Mouse (Mus musculus): ENCODE measurements around the gene Herc4.

Gene Herc4

DNA sequence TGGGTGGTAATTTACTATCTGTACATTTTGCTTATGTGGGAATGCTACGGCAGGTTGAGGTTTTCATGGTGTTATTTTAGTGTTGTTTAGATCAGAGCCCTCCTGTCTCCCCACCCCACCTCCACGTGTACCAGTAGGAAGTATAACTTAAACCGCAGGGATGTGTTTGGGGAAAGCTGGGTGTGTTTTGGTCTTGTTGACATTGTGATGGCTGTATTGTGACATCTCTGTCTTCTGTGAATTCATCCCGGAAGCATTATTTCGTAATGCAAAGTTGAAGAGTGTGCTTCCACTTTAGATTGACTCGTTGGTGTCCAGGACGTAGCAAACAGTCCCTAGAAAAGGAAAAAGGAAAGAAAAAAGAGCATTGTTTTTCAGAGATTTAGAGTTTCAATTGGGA, 3.8 kb downstream of the Herc4 start:
- no peak for DNase-seq (ENCODE audit: extremely low read depth, low read depth)

DNA sequence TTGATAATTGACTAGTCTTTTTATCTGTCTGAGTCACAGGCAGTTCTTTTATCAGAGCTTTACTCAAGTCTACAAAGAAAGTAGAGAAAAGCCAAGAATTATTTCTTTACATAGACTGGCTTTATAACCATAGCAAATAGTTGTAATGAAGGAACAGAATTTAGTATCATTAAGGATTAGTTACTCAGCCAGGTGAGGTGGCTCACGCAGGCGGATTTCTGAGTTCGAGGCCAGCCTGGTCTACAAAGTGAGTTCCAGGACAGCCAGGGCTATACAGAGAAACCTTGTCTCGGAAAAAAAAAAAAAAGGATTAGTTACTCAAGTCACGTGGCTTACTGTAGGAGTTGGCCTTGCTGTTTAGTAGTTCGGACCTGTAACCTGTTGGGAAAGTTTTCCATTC, 4.8 kb downstream of the Herc4 start:
- no peak for DNase-seq (ENCODE audit: extremely low read depth, low read depth)

DNA sequence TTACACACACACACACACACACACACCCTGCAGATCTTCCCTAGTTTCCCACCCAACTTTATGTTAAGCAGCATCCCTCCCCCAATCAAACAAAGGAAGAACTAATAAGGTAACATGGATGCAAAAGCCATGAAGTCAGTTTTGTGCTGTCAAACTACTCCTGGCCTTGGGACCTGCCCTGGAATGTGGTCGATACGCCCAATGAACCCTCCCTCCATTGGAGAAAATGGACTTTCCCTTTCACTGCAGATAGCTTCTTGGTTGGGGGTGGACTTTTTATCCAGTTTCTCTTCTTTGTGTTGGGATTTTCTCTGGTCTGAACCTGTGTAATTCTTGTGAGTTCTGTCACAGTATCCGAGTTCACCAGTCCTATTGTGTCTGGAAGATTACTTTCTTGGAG, 15.1 kb downstream of the Herc4 start:
- DNase-seq (ENCODE audit: extremely low read depth, low read depth) = no peak

DNA sequence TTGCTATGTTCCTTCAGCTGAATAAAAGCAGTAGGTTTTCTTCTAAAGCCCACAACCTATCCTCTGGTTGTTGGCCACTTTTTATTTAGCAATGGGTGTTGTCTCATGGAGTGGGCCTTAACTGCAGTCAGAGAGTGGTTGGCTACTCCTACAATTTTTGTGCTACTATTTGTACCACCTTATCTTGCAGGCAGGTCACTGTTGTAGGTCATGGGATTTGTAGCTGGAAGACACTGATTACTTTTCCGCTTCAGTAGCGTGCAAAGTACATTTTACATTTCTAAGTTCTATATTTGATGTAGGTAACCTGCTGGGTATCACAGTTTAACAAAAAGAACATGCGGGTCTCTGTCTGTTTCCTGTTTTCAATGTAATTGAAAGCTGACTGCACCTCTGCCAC, 15.7 kb downstream of the Herc4 start:
- no peak for DNase-seq (ENCODE audit: extremely low read depth, low read depth)

DNA sequence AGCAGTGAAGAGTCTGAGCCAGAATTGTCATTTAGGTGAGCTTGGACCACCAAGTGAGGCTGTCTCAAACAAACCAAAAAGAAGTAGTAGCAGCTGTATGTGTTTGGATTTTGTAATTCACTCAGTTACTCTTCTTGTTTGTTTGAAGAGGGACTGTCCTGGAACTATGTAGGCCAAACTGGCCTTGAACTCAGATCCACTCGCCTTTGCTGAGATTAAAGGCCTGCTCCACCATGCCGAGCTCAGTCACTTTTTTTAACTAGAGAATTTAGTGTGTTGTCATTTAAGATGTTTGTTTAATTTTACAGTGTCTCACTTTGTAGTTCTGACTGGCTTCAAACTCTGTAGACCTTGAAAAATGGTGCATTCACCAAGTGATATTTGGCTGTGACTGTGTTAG, 24.3 kb downstream of the Herc4 start:
- DNase-seq (ENCODE audit: extremely low read depth, low read depth) = no peak

DNA sequence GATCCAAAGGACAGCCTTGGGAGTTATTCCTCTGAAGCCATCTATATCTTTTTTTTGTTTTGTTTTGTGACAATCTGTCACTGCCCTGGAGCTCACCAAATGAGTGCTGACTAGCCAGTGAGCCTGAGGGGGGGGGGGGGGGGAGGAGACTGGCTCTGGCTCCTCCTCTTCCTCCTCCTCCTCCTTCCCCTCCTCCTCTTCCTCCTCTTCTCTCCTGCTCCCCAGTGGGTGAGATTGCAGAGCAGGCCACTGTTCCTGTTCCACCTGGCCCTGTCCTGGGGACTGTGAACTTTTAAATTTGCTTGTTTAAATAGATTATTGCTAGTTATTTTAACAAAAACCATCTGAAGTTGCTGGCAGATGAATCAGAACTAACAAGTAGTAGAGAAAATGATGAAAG, 28.8 kb downstream of the Herc4 start:
- no peak for DNase-seq (ENCODE audit: extremely low read depth, low read depth)

DNA sequence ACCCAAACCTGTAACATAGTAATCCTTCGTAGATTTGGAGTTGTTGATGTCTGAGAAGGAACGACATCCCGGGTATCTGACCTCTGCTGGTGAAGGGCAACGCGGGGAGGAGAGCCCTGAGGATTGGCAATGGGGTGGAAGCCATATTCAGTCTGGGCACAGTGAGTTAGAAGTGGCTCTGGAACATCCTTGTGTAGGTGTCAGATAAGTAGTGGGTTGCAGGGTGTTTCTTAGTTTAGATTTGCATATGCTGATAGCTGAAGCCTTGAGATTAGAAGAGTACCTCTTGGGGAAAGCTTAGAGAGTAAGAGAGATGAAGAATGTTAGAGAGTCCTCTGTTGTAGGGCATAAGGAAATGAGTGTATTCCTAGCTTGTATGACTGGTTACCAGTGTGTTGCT, 29.3 kb downstream of the Herc4 start:
- no peak for DNase-seq (ENCODE audit: extremely low read depth, low read depth)

DNA sequence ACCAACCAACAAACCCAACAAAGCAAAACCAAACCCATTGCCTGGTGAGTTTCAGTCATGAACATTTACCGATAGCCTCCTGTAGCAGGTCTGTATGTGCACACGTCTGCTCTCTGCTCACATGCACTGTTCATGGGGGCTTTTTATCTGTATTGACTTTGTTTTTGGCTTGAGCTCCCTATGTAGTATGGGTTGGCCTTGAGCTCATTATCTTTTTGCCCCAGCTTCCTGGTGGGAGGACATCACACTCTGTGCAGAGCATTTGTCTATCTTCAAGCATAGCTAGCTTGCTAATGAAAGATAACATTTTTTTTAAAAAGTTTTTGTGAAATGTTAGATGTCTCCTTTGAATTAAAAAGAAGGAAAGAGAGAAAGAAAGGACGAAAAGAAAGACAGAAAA, 33.4 kb downstream of the Herc4 start:
- DNase-seq (ENCODE audit: extremely low read depth, low read depth) = peak; percentile 85

DNA sequence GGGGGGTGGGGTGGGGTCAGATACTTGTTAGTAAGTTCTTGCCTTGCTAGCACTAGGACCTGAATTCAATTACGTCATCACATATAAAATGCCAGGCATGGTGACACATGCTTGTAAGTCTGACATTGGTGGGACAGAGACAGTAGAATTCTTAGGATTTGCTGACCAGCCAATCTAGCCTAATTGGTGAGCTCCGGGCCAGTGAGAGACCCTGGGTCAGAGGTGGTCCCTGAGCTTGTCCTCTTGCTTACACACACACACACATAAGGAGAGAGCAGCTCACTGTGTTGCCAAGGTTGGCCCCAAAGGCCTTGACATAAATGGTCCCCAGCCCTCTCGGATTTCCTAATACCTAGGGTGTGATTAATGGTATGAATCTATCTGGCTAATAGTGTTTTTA, 36.2 kb downstream of the Herc4 start:
- no peak for DNase-seq (ENCODE audit: extremely low read depth, low read depth)

DNA sequence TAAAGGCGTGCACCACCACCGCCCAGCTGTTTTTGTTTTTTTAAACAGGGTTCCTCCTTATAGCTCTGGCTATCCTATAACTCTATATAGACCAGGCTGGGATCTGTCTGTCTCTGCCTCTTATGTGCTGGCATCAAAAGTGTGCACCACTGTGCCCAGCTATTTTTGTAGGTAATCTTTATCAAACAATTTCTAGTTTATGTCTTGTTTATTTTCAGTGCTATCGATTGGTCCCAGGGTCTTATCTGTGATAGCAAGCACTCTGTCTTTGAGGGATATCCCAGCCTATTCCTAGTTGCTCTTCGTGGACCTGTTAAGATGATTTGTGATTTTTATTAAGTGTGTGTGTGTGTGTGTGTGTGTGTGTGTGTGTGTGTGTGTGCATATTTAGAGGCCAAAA, 38.8 kb downstream of the Herc4 start:
- no peak for DNase-seq (ENCODE audit: extremely low read depth, low read depth)

DNA sequence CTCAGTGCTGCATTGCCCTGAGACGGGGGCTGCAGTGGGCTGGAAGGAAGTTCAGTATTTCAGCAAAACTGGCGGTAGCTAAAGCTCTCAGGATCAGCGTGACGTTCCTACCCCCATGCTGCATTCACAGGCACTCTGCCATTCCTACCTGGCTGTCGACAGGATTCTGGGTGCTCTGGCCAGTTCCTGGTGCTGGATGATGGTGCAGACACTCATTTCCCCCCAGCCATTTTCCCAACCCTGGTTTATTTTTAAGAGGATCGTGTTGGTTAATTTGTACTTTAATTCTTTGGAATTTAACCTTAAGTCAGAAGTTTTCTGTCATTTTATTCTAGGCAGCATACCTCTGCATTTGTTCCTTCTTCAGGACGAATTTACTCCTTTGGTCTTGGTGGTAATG, 39.2 kb downstream of the Herc4 start:
- no peak for DNase-seq (ENCODE audit: extremely low read depth, low read depth)

DNA sequence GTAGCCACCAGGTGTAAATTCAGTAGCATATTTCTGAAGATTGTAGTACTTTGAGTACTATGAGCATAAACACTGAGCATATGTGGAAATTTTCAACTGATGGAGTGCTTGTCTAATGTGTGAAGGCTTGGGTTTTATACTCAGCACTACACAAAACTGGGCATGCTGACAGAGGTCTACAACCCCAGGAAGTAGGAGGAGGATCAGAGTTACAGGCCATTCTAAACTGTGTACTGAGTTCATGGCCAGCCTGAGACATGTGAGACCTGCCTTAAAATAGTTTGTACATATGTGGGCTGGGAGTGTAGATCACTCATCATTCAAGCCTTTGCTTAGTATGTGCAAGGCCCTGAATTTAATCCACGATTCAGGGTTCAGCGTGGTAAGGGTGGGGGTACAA, 58.7 kb downstream of the Herc4 start:
- DNase-seq (ENCODE audit: extremely low read depth, low read depth) = no peak

DNA sequence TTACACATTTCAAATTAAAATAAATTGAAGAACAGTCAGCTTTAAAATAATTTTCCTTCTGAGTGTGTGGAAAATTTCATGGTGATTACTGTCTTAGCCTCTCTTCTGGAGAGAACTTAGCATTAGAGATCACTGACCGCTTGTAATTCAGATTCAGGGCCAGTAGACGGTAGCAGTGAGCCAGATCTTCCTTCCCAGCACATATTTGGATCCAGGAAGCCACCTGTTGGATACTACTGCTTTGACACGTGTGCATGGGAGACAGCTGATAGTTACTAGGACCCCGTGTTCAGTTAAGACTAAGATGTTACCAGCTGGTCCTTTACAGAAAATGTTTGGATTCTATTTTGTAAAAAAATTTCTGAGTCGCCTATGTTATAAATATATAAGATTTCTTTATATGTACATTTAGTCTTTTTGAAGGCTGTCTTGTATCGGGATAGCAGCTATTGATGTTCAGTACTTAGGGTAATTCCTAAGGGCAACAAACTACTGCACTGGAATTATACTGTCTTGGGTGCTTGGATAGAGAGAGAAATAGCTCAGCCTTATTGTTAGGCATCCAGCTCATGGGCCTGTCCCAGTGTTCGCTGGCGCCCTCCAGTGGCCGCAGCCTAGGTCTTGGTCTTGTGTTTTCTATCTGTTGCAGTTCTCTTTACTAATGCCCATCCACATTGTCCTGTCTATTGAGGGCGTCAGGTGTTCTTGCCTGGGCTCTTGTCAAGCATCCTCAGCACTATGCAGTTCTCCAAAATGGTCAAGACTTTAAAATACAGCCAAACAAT, 65.2 kb downstream of the Herc4 start:
- DNase-seq (ENCODE audit: extremely low read depth, low read depth) = peak; percentile 54

DNA sequence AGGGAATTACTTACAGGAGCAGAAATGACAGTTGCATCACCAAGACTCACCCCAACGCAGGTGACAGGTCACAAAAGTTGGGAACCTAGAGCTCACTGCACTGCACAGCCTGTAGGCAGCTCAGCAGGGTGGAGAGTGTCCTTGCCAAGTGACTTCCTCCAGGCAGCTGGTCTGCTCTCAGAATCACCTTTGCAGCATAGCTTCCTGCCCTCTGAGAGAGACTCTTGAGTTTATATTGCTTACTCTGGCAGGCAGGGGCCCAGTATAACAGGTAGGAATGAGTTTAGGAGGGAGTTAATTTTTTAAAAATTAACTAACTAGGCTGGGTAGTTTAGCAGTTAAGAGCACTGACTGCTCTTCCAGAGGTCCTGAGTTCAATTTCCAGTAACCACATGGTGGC, 70.1 kb downstream of the Herc4 start:
- no peak for DNase-seq (ENCODE audit: extremely low read depth, low read depth)

DNA sequence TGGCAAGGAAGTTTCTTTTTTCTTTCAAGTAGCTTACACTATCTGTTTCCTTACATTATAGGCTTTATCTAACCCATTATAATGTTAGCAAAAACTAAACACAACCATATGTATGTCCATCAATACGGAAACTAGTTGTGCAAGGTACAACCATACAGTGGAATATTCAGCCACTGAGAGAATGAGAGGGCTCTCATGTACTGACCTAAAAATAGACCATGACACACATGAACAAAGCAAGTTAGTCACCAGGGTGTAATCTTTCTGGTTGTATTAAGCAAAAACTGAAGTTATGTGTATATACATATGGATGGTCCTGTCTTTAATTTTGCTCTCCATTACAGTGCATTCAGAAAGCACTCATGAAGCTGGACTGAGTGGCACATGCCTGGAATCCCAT, 83.5 kb downstream of the Herc4 start:
- DNase-seq (ENCODE audit: extremely low read depth, low read depth) = no peak

DNA sequence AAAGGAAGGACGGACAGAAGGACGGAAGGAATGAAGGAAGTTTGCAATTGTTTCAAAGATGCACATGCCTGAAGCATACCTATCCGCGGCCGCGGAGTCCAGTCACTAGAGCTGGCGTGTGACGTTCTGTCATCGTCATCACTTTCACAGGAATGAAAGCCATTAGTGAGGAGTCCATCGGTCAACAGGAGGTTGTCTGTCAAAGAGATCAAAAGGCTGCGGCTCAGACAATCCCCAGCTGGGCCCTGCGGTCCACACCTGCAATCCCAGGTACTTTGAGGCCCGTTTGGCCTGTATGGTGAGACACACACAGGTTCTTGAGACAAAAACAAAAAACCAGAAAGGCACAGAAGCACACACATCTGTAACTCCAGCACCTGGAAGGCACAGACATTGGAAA, 93.3 kb downstream of the Herc4 start:
- DNase-seq (ENCODE audit: extremely low read depth, low read depth) = no peak

DNA sequence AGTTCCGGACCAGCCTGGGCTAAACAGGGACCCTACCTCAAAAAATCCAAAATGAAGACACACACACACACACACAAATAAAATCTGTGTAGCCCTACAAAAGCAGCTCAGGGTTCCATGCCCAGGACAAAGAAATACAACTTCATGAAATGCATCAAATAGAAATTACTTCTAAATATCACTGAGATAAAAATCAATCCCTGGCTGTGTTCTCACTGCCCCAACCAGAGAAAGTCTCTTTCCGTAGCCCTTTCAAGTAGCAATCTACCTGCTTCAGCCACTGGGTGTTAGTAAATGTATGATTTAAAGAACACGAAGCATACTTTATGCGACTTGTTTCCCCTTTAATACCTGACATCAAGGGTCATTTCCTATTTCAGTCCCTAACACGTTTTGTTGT, 93.7 kb downstream of the Herc4 start:
- DNase-seq (ENCODE audit: extremely low read depth, low read depth) = no peak

DNA sequence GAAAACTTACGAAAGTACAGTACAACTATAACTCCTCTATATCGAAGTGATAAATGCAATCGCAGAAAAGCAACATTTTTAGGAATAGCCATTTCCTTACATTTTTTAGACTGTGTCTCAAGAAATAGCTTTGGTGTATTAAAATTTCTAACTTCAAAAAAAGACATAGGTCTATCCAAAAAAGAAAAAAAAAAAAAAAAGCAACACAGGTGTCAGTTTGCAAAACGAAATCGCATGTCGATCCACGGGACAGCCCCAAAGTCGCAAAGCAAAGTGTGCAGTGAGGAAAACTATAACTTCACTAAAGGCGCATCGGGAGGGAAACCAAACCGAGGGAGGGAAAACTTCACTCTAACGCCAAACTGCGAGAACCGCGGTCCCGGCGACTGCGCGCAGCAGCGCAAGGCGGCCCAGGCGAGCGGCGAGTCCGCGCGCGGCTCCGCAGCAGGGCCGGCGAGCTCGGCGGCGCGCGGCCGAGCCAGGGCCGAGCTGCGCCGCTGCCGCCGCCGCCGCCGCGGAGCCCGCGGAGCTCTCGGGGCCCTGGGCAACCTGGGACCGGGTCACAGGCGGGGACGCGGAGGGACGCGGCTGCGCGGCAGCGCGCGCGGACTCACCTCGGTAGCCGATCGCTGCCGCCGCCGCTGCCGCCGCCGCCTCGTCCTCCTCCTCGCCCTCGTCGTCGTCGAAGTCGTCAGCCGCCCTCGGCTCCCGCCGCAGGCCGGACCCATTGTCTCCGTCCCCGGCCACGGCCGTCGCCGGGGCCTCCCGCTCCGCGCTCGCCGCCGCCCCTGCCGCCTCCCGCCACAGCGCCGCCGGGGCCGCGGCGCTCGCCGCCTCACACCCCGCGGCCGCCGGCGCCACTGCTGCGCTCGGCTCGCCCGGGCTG, 94.6 kb downstream of the Herc4 start:
- DNase-seq (ENCODE audit: extremely low read depth, low read depth) = peak; percentile 22

DNA sequence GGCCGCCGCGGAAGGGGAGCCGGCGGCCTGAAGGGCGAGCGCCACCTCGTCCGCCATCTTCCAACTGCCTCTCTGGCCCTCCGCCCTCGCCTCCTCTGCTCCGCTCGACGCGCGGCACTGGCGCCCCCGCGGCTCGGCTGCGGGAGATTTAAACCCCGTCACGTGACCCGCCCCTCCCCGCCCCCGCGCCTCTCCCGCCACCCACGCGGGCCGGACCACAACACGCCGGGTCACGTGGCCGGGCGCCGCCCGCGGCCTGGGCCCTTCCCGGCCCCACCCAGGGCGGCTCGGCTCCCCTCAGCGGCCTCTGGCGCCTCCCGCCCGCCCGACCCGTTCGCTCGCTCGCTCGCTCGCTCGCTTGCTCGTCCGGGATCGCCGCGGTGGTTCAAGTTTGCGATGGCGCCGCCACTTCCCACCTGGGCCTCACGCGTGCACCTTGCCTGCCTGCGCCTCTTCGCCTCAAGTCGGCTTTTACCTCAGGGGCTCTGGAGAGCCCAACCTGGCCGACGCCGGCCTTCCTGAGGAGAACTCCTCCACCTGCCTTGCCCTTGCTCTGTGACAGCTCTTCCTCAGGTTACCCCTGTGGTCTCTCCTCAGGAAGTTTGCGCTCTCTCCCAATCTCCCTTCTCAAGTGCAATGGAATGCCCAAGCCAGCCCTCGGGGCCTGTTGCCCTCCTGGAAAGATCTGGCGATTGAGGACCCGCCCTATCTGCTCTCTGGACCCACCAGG, 95.5 kb downstream of the Herc4 start:
- DNase-seq (ENCODE audit: extremely low read depth, low read depth) = peak; percentile 45

DNA sequence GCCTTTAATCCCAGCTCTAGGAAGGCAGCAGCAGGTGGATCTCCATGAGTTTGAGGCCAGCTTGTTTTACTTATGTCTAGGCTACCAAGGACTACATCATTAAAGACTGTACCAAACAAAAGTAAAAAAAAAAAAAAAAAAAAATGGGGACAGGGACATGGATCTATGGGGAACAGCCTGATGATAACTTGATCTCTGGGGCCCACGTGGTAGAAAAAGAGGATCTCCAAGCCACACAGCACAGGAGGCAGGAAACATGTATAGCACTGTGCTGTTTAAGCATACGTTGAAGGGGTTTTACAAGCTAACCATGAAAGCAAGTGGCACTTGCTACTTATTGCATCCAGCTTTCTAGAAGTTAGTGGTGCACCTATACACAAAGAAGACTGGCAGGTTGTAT, 97.7 kb downstream of the Herc4 start:
- peak; percentile 42 for DNase-seq (ENCODE audit: extremely low read depth, low read depth)

DNA sequence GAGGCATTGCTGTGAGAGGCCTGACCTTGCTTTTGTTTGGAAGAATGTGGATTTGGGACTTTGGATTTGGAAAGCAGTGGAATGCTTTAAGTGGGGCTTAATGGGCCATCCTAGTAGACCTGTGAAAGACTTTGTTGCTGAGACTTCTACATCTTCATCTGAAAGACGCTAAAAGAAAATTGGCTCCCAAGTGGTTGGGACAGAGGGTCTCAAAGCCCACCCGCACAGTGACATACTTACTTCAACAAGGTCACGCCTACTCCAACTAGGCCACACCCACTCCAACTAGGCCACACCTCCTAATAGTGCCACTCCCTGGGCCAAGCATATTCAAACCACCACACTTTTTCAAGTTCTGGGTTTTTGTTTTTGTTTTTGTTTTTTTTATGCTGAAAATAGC, 101.1 kb downstream of the Herc4 start:
- DNase-seq (ENCODE audit: extremely low read depth, low read depth) = no peak

DNA sequence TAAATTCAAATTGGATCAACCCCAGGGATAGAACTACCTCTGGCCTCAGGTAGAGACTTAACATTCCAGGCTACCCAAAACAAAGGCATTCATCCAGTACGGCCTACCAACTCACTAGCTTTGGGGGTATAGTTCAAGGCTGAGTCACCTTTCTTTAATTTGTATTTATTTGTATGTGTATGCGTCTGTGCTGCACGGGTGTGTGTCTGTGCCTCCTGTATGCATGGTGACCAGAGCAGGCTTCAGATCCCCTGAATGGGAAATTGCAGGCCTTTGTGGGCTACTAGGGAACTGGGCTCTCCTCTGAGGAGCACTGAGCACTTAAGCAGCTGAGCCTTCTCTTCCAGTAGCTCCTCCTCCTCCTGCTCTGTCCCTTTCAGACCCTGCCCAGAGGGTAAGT, 104.7 kb downstream of the Herc4 start:
- DNase-seq (ENCODE audit: extremely low read depth, low read depth) = no peak

Data from MEL-GATA-1-ER (cell line).